Mouse (Mus musculus) stomach, postnatal 0 days (tissue): ENCODE results near the gene Phactr1.

Source experiments
- CTCF ChIP-seq: IDR thresholded peaks from 2 replicates; pipeline ENCODE4 v1.5.1; 2016; ENCODE audit warnings: antibody characterized with exemption, low read depth, mild to moderate bottlenecking, moderate library complexity
- EP300 ChIP-seq: optimal IDR thresholded peaks from 2 replicates; pipeline ENCODE3; 2016; ENCODE audit warnings: antibody characterized with exemption

GRCm38 (mm10) chr13:42887701-42888100 is 207.3 kb downstream of the Phactr1 start:
- TF ChIP-seq CTCF = no peak
- TF ChIP-seq EP300 = no peak
